ENCODE assay signal across 22 mouse cellular contexts in the genomic region with DNA sequence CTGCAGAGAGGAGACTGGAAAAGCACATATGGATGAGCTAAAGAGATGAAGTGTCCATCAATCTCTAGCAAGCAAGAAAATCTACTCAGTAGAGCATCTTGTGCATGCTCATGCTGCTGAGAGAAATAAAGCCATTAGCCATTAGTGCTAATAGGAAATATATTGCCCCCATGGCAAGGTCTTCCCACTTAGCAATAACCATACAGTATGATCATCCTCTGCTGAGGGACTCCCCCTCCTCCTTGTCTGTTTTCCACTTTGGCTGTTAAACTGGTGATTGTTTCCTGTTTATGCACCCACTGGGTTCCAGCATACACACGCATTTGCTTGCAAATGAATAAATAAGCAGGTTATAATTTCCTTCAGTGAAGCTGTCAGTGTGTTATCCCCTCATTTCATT.
"Had no signal": no experiment of that assay in that cellular context is flagged by ENCODE, and none has a peak within 500 bp of the region (broad histone marks: within the 10 kb centered on the region; RNA-seq: fewer than 3 reads in every experiment).

No protein-coding gene starts in this region.

- DNase-seq: forebrain, postnatal 0 days; gastrocnemius, postnatal 14 days; gastrocnemius, postnatal 36 days; heart, adult 11 months; heart, adult 2 months; heart, postnatal 14 days; heart, postnatal 36 days; kidney, adult 18-20 months; kidney, adult 8-10 months; kidney, postnatal 10 days; kidney, postnatal 25 days; layer of hippocampus, adult 9-11 months; layer of hippocampus, postnatal 36 days; left cerebral cortex, postnatal 4 days had no signal

- H3K27me3 ChIP-seq: heart, embryonic 13.5 days; heart, embryonic 15.5 days; limb, embryonic 13.5 days; limb, embryonic 15.5 days; liver, embryonic 12.5 days had no signal

- H3K36me3 ChIP-seq: heart, embryonic 13.5 days; heart, embryonic 15.5 days; limb, embryonic 13.5 days; limb, embryonic 15.5 days; liver, embryonic 12.5 days had no signal

- H3K9ac ChIP-seq: forebrain, postnatal 0 days; heart, embryonic 13.5 days; heart, embryonic 15.5 days; limb, embryonic 13.5 days; limb, embryonic 15.5 days; liver, embryonic 12.5 days had no signal

- H3K4me1 ChIP-seq: heart, embryonic 13.5 days; heart, embryonic 15.5 days; limb, embryonic 13.5 days; limb, embryonic 15.5 days; liver, embryonic 12.5 days had no signal

- H3K9me3 ChIP-seq: heart, embryonic 13.5 days; heart, embryonic 15.5 days; limb, embryonic 13.5 days; limb, embryonic 15.5 days; liver, embryonic 12.5 days had no signal

- H3K4me3 ChIP-seq: heart, adult 2 months; heart, embryonic 13.5 days; heart, embryonic 15.5 days; limb, embryonic 13.5 days; limb, embryonic 15.5 days; liver, embryonic 12.5 days had no signal

- H3K4me2 ChIP-seq: heart, embryonic 11.5 days; heart, embryonic 13.5 days; heart, embryonic 15.5 days; limb, embryonic 13.5 days; limb, embryonic 15.5 days; liver, embryonic 12.5 days had no signal

- ATAC-seq: forebrain, postnatal 0 days; hindbrain, postnatal 0 days; intestine, embryonic 16.5 days; liver, embryonic 12.5 days had no signal

- H3K27ac ChIP-seq: heart, adult 2 months; heart, embryonic 13.5 days; heart, embryonic 15.5 days; hindbrain, postnatal 0 days; limb, embryonic 13.5 days; limb, embryonic 15.5 days; liver, embryonic 12.5 days had no signal
